Mouse (Mus musculus) cerebellum, adult 2 months (tissue): ENCODE measurements at regions not wholly inside any gene's neighbourhood (a gene's known extent, or its start where the extent isn't known, plus 50 kb on each side); places are given as distances from the start of the nearest gene placed in this dataset.

ENCODE experiments used
- CTCF ChIP-seq: fragments of 200-500 bp; IDR thresholded peaks from 2 replicates; pipeline ENCODE4 v1.5.1; 2011; ENCODE audit warnings: low read depth, mild to moderate bottlenecking, control low read depth, low read length, moderate library complexity, borderline replicate concordance; ENCODE audit not compliant: insufficient read depth
- POLR2A ChIP-seq: fragments of 200-500 bp; IDR thresholded peaks from 2 replicates; pipeline ENCODE4 v1.6.1; 2011; ENCODE audit warnings: low read length, control low read depth, borderline replicate concordance; ENCODE audit not compliant: insufficient read depth

DNA sequence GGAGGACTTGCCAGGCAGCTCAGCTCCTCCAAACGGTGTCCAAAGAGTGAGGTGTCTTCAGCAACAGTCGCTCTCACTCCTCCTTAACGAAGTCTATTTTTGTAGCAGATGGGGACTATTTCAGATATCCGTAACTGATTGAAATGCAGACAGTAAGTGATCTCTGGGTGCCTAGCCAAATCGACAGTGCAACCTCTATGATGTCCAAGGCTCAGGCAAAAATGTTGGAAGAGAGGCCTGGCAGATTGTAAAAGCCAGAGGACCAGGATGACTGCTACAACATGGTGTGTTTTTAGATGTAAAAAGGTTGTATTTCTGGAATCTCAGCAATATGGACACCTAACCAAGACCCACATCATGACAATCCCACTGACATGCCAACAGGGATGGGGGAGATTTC lies 204.8 kb downstream of the Slc30a10 start:
- no peak for TF ChIP-seq CTCF
- no peak for TF ChIP-seq POLR2A
